Mouse (Mus musculus): ENCODE data around the gene Klhl31. TPM values are rescaled to one million over a fixed set of nuclear protein-coding genes. Genes with fewer than 3 reads are reported as not detected.

Gene Klhl31
- total RNA-seq, 2 experiments from 2014 or later = 0.11 TPM; not detected in 1

GRCm38 (mm10) chr9:77623318-77624050 is 12.8 kb upstream of the Klhl31 start:
- no peak for DNase-seq (ENCODE audit: low spot score in 2 of 2)

DNA sequence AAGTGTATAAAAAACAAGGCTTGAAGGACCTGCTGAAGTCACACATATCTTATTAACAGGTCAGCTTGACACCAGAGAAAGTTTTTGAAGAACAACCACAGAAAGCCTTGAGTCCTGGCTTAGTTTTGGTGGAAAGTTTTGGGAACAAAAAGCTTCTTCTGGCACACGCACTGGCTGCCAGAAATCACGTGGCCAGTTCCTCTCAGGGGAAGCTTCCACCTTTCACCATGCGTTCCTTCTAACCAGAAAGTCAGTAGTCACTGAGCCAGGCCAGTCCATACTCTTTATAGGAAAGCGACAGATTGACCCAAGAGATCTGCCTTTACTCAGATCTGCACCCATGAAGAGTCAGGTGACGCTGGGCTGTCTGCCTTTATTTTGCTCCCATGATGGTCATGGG is 12.1 kb upstream of the Klhl31 start:
- no peak for DNase-seq (ENCODE audit: low spot score in 2 of 2)

GRCm38 (mm10) chr9:77628676-77629075 is 7.6 kb upstream of the Klhl31 start:
- DNase-seq (ENCODE audit: low spot score in 2 of 2) = no peak

GRCm38 (mm10) chr9:77629708-77630107 is 6.6 kb upstream of the Klhl31 start:
- DNase-seq (ENCODE audit: low spot score in 2 of 2) = no peak

DNA sequence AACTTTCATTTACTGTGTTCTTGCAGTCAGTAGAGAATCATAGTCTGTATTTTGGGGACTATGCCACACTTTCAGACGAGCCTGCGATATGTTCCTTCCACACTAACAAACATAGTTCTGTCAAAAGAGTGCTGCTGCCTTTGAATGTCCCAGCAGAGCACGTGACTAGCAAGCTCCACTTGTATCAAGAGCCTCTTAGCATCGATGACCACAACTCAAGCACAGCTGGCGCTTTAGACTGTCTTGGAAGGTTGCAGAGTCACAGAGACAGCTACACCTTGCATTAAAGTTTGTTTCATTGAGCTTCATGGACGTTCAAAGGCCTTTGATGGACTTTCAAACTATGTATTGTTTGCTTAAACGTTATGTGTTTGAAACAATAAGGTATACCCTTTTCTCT is 5.5 kb upstream of the Klhl31 start:
- DNase-seq (ENCODE audit: low spot score in 2 of 2) = no peak

DNA sequence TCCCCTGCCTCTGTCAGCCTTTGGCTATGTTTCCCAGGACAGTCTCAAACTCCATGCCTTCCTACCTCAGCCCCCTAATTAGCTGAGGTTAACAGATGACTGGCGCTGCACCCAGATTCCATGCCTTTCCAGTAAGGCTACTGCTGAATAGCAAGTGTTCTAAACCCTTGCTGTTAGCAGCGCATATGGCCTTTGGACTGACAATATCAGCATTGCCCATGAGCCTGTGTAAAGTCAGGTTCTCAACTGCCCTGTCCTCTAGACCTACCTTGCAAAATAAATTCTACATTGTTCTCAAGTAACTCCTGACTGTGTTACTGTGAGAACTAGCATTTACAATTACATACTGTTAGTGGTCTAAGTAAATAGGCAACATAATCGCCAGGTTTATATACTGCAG is 3.9 kb upstream of the Klhl31 start:
- no peak for DNase-seq (ENCODE audit: low spot score in 2 of 2)

GRCm38 (mm10) chr9:77636003-77636402 is 297 bp upstream of the Klhl31 start:
- DNase-seq (ENCODE audit: low spot score in 2 of 2) = no peak

DNA sequence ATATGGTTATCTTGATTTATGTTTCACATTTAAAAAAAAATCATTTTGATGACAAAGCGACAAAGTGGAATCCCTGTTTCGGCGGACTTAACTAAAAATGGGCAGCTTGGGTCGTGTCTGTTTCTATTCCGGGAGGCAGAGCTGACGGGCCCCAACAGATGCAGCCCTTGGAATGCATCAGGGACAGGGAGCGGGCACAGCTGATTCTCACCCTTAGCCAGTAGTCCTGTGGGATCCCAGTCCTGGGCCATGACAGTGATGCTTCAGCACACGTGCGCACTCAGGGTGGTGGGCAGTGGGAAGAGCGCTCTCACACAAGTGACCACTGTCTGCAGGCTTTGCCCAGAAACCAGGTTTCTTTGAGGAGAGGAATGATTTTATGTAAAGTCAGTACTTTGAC is 1.1 kb downstream of the Klhl31 start:
- no peak for DNase-seq (ENCODE audit: low spot score in 2 of 2)

GRCm38 (mm10) chr9:77645176-77645575 is 8.9 kb downstream of the Klhl31 start:
- DNase-seq (ENCODE audit: low spot score in 2 of 2) = no peak

GRCm38 (mm10) chr9:77651847-77652246 is 15.5 kb downstream of the Klhl31 start:
- DNase-seq (ENCODE audit: low spot score in 2 of 2) = no peak

- DNase-seq (ENCODE audit: low spot score in 2 of 2) = no peak
Measured at GRCm38 (mm10) chr9:77653907-77654306, 17.6 kb downstream of the Klhl31 start.

DNA sequence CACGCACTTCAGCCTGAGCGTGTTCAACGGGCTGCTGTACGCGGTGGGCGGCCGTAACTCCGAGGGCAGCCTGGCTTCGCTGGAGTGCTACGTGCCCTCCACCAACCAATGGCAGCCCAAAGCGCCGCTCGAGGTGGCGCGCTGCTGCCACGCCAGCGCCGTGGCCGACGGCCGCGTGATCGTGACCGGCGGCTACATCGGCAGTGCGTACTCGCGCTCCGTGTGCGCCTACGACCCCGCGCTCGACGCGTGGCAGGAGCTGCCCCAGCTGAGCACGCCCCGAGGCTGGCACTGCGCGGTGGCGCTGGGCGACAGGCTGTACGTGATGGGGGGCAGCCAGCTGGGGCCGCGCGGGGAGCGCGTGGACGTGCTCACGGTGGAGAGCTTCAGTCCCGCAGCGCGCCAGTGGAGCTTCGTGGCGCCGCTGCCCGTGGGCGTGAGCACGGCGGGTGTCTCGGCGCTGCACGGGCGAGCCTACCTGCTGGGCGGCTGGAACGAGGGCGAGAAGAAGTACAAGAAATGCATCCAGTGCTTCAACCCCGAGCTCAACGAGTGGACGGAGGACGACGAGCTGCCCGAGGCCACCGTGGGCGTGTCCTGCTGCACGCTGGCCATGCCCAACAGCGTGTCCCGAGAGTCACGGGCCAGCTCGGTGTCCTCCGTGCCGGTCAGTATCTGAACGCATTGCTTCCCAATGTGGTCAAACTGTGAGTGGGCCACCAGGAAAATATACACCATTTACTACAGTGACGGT is 19.1 kb downstream of the Klhl31 start:
- peak; percentile 42 to 52 for DNase-seq (ENCODE audit: low spot score in 2 of 2)

GRCm38 (mm10) chr9:77655935-77656288 is 19.6 kb downstream of the Klhl31 start:
- peak; percentile 43 to 66 for DNase-seq (ENCODE audit: low spot score in 2 of 2)

DNA sequence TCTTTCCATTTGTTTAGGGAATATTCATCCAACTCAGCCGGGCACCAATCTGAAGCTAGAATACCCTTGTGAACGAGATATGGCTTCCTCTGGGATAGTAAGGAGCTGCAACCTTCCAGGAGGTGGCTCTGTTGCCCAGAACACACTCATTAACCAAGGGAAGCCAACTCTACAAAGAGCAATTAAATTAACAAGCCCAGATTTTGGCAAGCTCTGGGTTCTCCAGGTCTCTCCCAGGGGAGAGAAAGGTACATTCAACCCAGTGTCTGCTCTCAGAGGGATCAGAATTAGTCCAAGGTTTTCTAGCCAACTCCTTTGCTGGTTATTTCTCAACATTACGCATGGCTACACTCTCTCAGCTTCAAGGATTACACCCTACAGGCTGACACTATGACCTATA is 26.6 kb downstream of the Klhl31 start:
- DNase-seq (ENCODE audit: low spot score in 2 of 2) = peak in 1 of 2 experiments; percentile 13

DNA sequence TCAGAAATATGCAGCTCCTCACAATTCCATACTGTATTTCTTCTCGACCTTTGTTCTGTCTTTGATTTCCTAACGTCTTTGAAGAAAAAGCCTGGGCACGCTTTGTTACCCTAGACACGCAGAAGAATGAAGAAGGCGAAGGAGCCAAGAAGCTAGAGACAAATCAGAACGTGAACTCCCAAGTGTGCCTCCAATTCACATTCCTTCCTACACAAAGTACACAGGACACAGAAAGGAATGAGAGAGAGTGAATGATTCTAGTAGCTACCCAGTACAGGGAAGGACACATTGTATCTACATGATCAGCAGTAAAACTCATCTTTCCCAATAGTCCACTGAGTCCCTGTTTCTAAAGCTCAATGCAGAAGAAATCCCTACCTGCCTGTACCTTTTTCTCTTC is 33.8 kb downstream of the Klhl31 start:
- DNase-seq (ENCODE audit: low spot score in 2 of 2) = no peak

- DNase-seq (ENCODE audit: low spot score in 2 of 2) = no peak
Measured at GRCm38 (mm10) chr9:77671004-77671403, 34.7 kb downstream of the Klhl31 start.

DNA sequence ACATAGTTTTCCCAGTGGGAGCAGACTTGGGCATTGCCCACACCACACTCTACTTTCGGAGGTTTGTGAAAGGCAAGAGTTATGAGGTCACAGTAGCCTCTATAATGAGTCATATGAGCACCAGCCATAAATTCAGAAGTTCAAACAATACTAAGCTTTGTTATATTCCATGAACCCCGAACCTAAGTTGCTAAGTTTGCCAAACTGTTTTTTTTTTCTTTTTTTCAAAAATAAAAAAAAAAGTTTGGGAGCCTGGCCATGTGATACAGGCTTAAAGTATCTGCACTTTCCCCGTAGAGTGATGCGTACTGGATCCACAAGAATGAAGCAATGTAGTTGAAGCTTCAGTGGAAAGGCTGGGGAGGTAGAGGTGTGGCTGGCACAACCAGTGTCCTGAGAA is 36.9 kb downstream of the Klhl31 start:
- DNase-seq (ENCODE audit: low spot score in 2 of 2) = no peak

DNA sequence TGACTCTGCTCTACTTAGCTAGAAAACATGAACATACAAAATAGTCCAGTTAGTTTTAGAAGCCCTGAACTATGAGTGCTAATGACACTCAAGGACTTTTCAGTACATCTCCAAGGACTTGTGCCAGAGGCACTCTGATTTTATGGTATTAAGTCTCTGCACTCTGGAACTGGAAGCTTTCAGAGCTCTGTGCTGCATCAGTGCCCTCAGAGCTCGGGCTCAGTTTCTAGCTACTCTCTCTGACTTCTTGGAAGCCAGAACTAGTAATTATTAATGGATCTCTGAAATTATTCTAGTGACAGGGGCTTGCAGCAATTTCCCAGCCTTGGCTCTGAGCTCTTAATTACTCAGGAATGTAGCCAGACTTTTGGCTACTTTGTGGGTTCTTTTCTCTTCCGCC is 37.7 kb downstream of the Klhl31 start:
- DNase-seq (ENCODE audit: low spot score in 2 of 2) = no peak

DNA sequence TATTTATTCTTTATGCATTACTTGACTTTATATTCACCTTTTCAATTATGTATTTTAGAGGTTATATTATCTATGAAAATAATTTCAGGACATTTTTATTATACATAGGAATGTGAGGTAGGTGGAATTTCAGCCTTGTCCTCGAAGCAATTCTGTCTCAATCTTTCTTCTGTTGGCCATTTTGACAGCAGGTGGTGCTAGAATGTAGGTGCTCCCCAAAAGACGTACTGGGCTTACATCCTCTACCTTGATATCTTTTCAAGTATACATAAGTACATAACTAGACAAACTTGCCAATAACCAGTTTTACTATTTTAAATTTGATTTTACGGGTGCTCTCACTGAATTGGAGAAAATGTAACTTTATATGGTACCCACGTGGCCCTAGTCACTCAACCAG is 48.6 kb downstream of the Klhl31 start:
- no peak for DNase-seq (ENCODE audit: low spot score in 2 of 2)

DNA sequence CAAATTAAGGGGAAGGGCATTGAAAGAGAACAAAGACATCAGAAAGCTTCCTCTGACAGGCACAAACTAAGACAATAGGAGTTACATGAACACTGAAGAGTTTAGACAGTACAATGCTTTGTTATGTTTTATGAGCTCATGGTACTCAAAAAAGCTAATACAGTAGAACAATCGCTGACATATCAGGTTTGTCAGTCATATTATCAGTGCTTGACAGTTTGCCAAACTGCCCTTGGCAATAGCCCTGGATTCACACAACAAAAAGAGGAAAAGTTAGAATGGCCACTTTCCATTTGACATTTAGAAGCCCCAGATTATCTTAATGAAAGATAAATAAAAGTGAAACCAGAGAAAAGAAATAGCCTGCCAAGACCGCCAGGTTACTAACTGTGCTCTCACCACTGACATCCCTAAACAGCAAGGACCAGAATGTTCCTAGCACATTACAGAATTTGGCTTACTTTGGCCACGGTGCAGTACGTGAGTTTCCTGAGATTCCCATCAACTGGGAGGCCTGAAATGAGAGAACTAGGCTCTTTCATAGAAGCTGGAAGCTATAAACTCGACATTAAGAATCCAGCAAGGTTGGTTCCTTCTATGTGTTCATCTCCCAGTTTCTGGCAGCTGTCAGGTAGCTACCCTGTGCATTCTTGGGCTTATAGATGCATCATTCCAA is 49.7 kb downstream of the Klhl31 start:
- DNase-seq (ENCODE audit: low spot score in 2 of 2) = no peak

DNA sequence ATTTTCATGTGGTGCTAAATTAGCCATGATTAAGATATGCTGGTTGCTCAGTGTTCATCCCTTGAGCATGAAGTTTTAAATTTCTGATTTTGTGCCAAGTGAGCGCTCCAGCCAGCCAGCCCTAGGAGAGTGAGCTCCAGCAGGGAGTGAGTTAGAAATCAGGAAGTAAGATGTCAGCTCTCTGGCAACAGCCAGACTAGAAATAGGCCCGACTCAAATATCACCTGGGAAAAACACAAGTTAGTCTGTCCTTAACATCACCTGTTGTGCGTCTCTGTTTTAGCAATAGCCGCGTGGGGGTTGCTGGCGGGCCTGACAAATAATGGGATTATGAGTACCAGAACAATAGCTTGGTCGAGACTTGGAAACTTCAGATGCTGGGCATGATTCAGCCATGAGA is 56.4 kb downstream of the Klhl31 start:
- no peak for DNase-seq (ENCODE audit: low spot score in 2 of 2)

DNA sequence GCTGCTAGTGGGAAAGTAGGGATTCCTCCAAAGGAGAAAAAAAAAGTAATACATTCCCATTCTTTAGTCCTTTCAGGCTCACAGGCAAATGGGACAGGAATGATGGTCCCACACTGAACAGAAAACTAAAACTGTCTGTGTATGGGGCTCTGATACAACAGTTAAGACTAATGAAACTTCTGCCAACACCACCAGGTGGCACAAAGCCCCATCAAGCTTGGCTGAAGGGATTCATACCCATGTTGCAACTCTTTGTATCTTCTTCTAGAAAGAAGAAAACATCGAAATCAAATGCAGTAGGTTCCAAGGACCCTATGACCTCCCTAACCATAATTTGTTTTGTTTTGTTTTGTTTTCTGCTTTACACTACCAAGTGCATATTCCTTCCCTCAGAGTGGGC is 57.1 kb downstream of the Klhl31 start:
- DNase-seq (ENCODE audit: low spot score in 2 of 2) = no peak

Data from layer of hippocampus, postnatal 10 days (tissue).